Mouse (Mus musculus) C2C12 (cell line): ENCODE results near the gene Ttyh2.

ENCODE experiments used
- CTCF ChIP-seq: IDR thresholded peaks from one replicate; pipeline ENCODE4 v1.5.1; 2011; ENCODE audit not compliant: control insufficient read depth, insufficient read depth, insufficient read length
- MAX ChIP-seq: IDR thresholded peaks from one replicate; pipeline ENCODE4 v1.6.1; 2011; ENCODE audit warnings: mild to moderate bottlenecking, control low read depth
- MYOD1 ChIP-seq: IDR thresholded peaks from one replicate; pipeline ENCODE4 v1.6.1; 2011; ENCODE audit warnings: low read depth; ENCODE audit not compliant: control insufficient read depth, insufficient read length
- USF1 ChIP-seq: IDR thresholded peaks from one replicate; pipeline ENCODE4 v1.6.1; 2011; ENCODE audit warnings: low read depth, mild to moderate bottlenecking, control low read depth, moderate library complexity

GRCm38 (mm10) chr11:114682321-114682900 is 7.2 kb downstream of the Ttyh2 start:
- TF ChIP-seq CTCF = no peak
- no peak for TF ChIP-seq USF1
- TF ChIP-seq MAX = no peak
- TF ChIP-seq MYOD1 = no peak
